Mouse (Mus musculus) erythroblast, embryonic 14.5 days (primary cell): Measurements from ENCODE around the gene Ccn5. TPM values are rescaled to one million over a fixed set of nuclear protein-coding genes. Genes with fewer than 3 reads are reported as not detected.

Experiments
- H3K27me3 ChIP-seq: 2 replicates; pipeline ENCODE4 v1.6.1; 2012; ENCODE audit warnings: inconsistent platforms; ENCODE audit not compliant: control insufficient read depth
- H3K36me3 ChIP-seq: 2 replicates; pipeline ENCODE4 v1.6.1; 2012; ENCODE audit warnings: mild to moderate bottlenecking, inconsistent platforms; ENCODE audit not compliant: control insufficient read depth
- H3K4me1 ChIP-seq: 2 replicates; pipeline ENCODE4 v1.6.1; 2012; ENCODE audit warnings: inconsistent platforms; ENCODE audit not compliant: control insufficient read depth
- H3K4me3 ChIP-seq: replicated peaks from 2 replicates; pipeline ENCODE3; 2012; ENCODE audit warnings: moderate library complexity, mild to moderate bottlenecking, inconsistent platforms
- H3K9me3 ChIP-seq: 2 replicates; pipeline ENCODE4 v1.6.1; 2012; ENCODE audit warnings: low read length, inconsistent platforms, mixed read lengths; ENCODE audit not compliant: control insufficient read depth
- GATA1 ChIP-seq: IDR thresholded peaks from 2 replicates; pipeline ENCODE4 v1.6.1; 2012; ENCODE audit warnings: low read length, inconsistent platforms, mixed read lengths
- TAL1 ChIP-seq: IDR thresholded peaks from 3 replicates; pipeline ENCODE4 v1.6.1; 2012; ENCODE audit warnings: low read length, inconsistent platforms, mixed read lengths
- polyA plus RNA-seq: library from polyadenylated mRNA; stranded (reverse); fragments of >175 nt; gene quantifications from 2 replicates; pipeline ENCODE4 v1.2.3, GENCODE M21; 2012

Ccn5 gene
- polyA plus RNA-seq, 1 experiment, result not detected

DNA sequence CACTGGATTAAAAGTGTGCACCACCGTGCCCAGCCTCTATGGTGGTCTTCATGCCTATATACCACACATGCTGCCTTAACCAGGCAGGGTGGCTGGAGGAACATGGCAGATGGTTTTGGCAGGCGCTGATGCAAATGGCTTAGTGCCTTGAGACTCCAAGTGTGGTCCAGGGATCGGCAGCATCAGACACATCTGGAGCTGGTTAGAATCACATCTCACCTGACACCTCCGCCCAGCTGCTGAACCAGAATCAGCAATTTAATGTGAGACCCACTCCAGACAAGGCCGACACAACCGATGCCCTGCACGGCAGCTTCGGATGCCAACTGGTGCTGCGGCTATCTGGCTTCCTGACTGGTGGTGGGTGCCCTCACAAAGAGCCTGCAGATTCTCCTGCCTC is 45.4 kb downstream of the Ccn5 start:
- TF ChIP-seq TAL1 (no peak), GATA1 (no peak)
- Histone ChIP-seq H3K36me3 (no peaks in the 10 kb centered on the region), H3K27me3 (no peaks in the 10 kb centered on the region), H3K4me1 (no peaks in the 10 kb centered on the region), H3K4me3 (no peak overlapping the region), H3K9me3 (no peaks in the 10 kb centered on the region)

DNA sequence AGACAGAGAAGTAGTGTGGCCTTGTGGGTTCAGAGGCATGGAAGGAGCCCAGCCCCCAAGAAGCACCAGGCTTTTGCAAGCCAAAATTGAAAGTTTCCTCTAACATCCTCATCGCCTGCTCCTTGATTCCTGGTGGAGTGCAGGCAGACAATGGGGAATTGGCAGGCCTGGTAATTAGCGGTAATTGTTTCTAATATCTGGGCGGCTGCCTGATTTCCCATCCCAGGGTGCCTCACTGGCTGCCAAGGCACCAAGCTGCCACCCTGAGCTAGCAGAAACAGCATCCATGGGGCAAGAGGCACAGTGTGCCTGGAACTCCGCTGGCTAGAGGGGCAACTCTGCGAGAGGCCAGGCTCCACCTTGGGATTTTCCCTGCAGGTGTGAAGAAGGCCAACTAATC is 49.1 kb downstream of the Ccn5 start:
- no peaks in the 10 kb centered on the region for H3K9me3 ChIP-seq
- no peaks in the 10 kb centered on the region for H3K36me3 ChIP-seq
- no peak overlapping the region for H3K4me3 ChIP-seq
- no peak for TF ChIP-seq TAL1
- no peak for TF ChIP-seq GATA1
- H3K27me3 ChIP-seq, result no peaks in the 10 kb centered on the region
- no peaks in the 10 kb centered on the region for H3K4me1 ChIP-seq

DNA sequence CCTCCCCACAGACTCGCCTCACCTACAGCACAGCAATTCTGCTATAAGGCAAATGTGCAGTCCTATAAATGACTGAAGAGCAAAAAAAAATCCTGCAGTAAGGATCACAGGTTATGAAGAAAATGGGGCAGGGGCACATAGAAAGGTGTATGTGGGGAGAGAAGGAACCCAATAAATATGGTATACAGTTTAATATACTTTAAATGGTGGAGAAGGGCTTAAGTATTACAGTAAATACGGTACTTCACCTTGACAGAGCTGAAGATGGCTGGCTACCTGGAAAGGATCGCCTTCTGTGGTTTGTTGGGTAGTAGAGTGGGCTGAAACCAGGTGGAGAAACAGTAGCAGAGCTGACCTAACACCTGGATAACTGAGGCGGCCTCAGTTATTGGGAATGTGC is 50.6 kb downstream of the Ccn5 start:
- H3K4me1 ChIP-seq, result no peaks in the 10 kb centered on the region
- no peaks in the 10 kb centered on the region for H3K27me3 ChIP-seq
- no peaks in the 10 kb centered on the region for H3K36me3 ChIP-seq
- H3K4me3 ChIP-seq, result no peak overlapping the region
- H3K9me3 ChIP-seq, result no peaks in the 10 kb centered on the region
- TF ChIP-seq GATA1 (no peak), TAL1 (no peak)

DNA sequence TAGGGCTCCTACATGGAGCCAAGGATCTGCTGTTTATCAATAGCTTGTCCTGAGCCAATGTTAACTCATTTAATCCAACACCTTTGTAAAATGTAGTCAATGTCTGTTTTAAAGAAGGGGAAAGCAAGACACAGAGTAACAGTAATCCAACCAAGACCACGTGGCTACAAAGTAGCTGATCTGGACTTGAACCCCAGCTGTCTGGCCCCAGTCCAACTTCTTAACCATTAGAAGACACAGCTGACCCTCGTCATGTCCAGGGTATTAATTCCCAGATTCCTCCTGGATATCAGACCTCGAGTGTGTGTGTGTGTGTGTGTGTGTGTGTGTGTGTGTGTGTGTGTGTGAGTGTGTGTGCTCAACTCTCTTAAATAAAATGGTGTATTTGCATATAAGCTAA is 51.2 kb downstream of the Ccn5 start:
- Histone ChIP-seq H3K4me3 (no peak overlapping the region), H3K27me3 (no peaks in the 10 kb centered on the region), H3K4me1 (no peaks in the 10 kb centered on the region), H3K36me3 (no peaks in the 10 kb centered on the region), H3K9me3 (no peaks in the 10 kb centered on the region)
- TF ChIP-seq GATA1 (no peak), TAL1 (no peak)

DNA sequence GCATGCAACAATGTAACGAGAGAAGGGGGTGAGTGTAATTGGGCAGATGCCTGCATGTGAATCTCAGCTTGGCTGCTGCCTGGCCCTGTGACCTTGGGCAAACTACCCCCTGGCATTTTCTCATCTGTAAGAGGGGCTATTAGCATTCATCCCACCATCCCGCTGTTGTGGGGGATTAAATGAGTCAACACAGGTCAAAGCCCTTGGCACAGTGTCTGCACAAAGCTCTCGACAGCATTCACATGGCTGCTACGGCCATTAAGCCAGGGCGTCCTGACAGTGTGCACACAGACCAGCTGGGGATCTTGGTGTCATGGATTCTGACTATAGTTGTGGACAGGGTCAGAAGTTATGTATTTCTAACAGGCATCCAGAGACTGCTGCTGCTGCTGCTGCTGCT is 54.2 kb downstream of the Ccn5 start:
- Histone ChIP-seq H3K36me3 (no peaks in the 10 kb centered on the region), H3K4me3 (no peak overlapping the region), H3K4me1 (no peaks in the 10 kb centered on the region), H3K9me3 (no peaks in the 10 kb centered on the region), H3K27me3 (no peaks in the 10 kb centered on the region)
- no peak for TF ChIP-seq GATA1

GRCm38 (mm10) chr2:163875484-163875883 is 54.8 kb downstream of the Ccn5 start:
- no peaks in the 10 kb centered on the region for H3K27me3 ChIP-seq
- H3K4me3 ChIP-seq, result no peak overlapping the region
- no peaks in the 10 kb centered on the region for H3K36me3 ChIP-seq
- no peaks in the 10 kb centered on the region for H3K4me1 ChIP-seq
- H3K9me3 ChIP-seq, result no peaks in the 10 kb centered on the region
- TF ChIP-seq TAL1, result no peak
- TF ChIP-seq GATA1, result no peak

GRCm38 (mm10) chr2:163876830-163877498 is 56.3 kb downstream of the Ccn5 start:
- Histone ChIP-seq H3K36me3 (no peaks in the 10 kb centered on the region), H3K4me3 (no peak overlapping the region), H3K4me1 (no peaks in the 10 kb centered on the region), H3K27me3 (no peaks in the 10 kb centered on the region), H3K9me3 (no peaks in the 10 kb centered on the region)
- no peak for TF ChIP-seq TAL1
- no peak for TF ChIP-seq GATA1

DNA sequence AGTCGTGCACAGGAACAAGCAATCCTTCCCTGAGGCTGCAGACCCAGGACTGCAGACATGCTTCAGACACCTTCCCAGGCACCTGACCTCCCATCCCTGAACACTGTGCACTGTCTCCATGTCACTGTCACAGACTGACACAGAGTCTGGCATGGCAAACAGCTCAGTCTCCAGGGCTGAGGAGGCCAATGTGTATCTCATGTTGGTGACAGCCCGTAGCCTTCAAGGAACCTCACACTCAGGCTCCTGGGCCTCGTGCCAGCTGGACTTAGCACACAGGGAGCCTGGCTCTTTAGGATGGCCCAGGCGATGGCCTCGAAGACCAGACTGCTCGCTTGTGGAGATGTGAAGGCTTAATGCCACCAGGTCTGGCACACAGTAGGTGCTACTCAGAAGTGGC is 60.2 kb downstream of the Ccn5 start:
- Histone ChIP-seq H3K4me1 (no peaks in the 10 kb centered on the region), H3K27me3 (no peaks in the 10 kb centered on the region), H3K4me3 (no peak overlapping the region), H3K9me3 (no peaks in the 10 kb centered on the region), H3K36me3 (no peaks in the 10 kb centered on the region)
- TF ChIP-seq GATA1 (no peak), TAL1 (no peak)

Other genes with a start within 250 kb of the Ccn5 start
- 1.2 TPM in 2 replicates for gene Ttpal, start 218.5 kb upstream of the Ccn5 start, polyA plus RNA-seq
- gene Serinc3, start 175.7 kb upstream of the Ccn5 start, polyA plus RNA-seq, result 13.2 and 20.3 TPM in 2 replicates
- gene Pkig, start 162.5 kb upstream of the Ccn5 start, polyA plus RNA-seq, result 136 and 157 TPM in 2 replicates
- 0.28 and 0.39 TPM in 2 replicates for gene Ada, start 70.6 kb upstream of the Ccn5 start, polyA plus RNA-seq
- not detected in 2 replicates for gene Kcnk15, start 32.8 kb downstream of the Ccn5 start, polyA plus RNA-seq
- 0.01 TPM in 1 of 2 replicates, not detected in the other for gene Rims4, start 97.8 kb downstream of the Ccn5 start, polyA plus RNA-seq
- 3.1 and 3.7 TPM in 2 replicates for gene Ywhab, start 174.1 kb downstream of the Ccn5 start, polyA plus RNA-seq
- 0.02 and 0.09 TPM in 2 replicates for gene Pabpc1l, start 204.6 kb downstream of the Ccn5 start, polyA plus RNA-seq
- 0.71 and 1.0 TPM in 2 replicates for gene Stk4, start 249.5 kb downstream of the Ccn5 start, polyA plus RNA-seq